Mouse (Mus musculus) 3134 (cell line): ENCODE measurements around the gene Hectd2.
A peak's percentile ranks its signal among the peaks of the same experiment; 100 is the strongest.

Source experiments
- DNase-seq: peaks from one replicate; pipeline ENCODE4 v3.0.0-alpha.2; 2011; ENCODE audit warnings: low spot score; ENCODE audit not compliant: insufficient read length; ENCODE audit errors: extremely low read depth

Hectd2 gene

GRCm38 (mm10) chr19:36641128-36641527, 86.7 kb downstream of the Hectd2 start:
- DNase-seq: no peak

DNA sequence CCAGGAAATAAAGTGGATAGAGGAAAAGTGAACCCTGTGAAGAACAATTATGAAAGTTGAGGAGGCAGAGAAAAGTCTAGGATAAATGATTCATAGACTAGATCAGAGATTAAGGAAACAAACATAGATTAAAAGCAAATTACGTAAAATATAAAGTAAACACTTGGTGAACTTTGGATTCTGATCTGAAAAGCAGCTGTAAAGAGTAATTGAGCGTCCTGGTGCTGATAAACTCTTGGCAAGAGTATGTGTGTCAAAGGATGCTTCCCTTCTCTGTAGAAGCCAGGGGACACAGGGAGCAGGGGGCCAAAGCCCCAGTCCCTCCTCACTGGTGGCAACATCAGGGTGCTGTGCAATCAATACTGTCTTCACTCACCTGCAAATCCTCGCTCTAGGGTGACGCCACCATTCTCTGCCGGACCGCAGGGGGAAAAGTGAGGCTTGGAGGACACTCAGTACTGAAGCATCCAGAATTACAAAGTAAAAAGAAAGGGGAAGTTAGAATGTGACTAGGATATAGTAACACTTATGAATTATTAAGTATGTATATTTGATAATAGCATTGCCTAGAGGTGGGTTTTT, 91.0 kb downstream of the Hectd2 start:
- DNase-seq: no peak

DNA sequence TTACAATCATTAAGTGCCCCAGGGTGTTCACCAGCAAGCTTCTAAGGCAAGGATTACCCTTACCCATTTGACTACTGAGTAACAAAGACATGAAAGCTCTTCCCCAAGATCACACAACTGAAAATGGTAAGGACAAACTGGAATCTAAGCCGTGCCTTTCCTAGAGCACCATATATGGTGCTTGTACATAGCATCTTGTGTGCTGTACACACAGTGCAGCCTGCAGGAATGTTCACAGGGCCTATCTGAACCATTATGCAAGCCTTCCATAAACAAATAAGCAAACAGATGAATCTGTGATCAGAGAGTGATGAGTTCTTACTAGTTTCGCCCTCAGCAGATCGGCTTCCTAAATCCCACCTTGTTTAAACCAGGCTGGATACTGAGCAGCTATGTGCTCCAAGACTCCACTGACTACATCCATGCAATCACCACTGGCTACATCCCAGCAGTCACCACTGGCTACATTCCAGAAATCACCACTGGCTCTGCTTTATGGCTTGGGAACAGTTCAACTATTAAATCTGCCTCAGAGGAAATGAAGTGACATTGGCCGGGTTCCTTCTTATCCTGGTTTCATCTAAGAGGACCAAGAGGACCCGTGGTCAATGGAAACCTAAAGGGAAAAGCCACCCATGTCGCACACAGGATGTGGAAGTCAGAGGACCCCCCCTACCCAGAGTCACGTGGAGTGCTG, 91.8 kb downstream of the Hectd2 start:
- peak; percentile 7 for DNase-seq

- no peak for DNase-seq
Observed at GRCm38 (mm10) chr19:36652686-36653085, 98.2 kb downstream of the Hectd2 start.

DNA sequence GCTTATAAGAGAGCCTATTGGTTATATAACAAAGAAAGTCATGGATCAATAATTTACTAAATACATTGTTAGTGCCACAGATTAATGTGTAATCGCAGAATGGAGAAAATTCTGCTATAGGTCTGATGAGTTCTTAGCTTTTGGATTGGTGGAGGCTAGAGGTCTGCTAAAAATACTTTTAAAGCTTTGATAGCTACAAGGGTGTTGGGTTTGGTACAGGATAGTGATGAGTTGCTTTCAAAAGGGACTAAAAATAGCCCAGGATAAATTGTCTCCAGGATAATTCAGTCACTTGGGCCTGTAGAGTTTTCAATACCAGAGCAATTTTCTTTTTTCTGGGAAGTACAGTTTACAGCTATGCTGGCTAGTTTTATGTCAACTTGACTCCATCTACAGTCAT, 108.3 kb downstream of the Hectd2 start:
- DNase-seq: no peak

DNA sequence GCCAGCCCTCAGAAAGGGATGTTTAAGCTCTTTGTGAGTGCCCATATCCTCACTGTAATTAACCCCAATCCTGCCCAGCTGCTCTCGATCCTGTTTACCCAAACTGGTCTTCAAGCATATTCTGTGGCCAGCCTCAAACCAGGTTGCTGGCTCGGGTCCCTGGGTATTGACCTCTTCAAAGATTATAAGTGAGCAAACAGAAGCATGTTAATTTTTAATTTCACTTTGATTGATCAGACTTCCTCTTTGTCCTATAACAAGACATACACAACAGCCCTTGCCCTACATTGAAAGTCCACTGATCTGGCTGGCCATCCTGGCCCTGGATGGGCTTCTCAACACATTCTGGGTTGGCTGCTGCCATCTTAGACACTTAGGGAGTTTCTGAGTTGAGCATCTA, 109.5 kb downstream of the Hectd2 start:
- no peak for DNase-seq

DNA sequence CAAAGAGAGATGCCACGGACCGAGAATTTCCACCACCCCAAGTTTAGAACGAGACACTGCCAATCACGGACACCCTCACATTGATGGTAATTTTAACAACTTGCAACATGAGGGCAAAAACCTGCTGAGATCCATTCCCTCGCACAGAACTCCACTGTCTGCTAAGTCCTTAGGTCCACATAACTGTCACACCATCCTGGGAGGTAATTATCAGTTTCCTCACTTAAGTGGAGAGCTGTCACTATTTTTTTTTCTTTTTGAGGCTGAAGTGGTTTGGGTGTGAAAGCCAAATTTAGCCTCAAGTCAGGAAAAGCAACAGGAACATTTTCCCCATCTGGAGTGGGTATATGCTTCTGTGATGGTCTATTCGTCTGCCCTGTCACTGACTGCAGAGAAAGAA, 110.0 kb downstream of the Hectd2 start:
- no peak for DNase-seq

GRCm38 (mm10) chr19:36665206-36665605, 110.8 kb downstream of the Hectd2 start:
- no peak for DNase-seq

- DNase-seq: no peak
Observed at GRCm38 (mm10) chr19:36665641-36666040, 111.2 kb downstream of the Hectd2 start.

DNA sequence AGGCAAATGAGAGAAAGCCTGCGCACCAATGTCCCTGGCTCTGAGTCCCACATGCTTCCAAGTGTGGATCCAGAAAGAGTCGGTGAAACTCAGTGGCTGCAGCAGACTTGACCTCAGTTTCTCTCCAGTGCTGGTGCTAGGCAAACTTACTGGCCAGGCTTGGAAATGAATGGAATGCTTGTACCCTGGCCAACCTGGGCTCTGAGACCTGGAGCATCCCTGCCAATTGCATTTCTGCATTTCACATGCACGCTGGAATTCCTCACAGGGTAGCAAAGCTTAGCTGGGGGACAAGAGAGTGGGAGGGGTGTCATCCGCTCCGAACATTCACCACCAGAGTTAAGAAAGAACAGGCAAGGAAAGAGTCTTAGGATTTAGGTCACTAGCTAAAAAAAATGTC, 112.0 kb downstream of the Hectd2 start:
- DNase-seq: no peak

DNA sequence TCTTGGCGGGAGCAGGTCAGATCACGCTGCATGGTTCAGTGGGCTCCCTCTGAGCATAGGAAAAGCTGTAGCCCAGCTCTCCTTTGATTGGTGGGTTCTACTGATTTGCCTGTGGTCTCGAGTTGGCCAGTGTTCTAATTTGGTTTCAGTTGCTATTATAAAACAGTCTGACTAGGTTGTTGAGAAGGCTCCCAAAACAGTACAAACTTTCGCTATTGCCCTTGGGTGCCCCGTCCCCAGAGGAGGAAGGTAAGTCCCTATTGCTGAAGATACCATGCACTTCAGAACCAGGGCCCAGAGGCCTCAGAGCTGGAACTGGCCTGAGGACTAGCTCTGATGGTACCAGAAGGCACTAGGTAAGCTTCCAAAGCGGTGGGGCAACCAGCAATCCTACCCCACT, 112.9 kb downstream of the Hectd2 start:
- DNase-seq: no peak

GRCm38 (mm10) chr19:36668098-36668497, 113.7 kb downstream of the Hectd2 start:
- DNase-seq: no peak

DNA sequence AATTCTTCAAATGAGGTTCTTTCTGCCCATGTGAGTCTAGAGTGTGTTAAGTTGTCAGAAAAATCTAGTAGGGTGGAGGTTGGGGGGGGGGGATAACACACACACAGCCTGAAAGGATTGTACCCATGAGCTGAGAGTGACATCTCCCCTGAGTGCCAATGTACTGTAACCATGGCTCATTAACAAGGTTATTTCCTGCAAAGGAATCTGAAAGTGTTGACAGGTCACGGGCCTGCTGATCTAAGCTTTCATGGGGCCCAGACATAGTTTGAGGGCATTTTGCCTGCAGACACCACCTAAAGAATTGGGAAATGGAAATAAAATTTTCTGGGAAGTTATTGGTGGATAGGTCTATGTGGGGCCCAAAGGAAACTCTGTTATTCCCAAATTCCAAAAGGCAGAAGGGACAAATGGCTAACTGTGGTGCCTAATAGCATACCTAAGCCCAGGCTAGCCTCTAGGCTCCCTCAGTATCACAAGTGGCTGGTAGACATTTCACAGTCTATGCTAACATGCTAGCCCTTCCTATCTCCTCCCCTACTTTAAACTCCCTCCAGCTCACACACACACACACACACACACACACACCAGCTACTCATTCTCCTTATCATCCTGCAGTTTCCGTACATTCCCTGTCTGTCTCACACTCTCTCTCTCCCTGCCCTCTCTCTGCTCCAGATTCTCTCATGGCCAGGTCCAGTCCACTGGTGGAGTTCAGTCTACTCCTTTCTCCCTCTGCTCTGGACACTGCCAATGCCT, 114.6 kb downstream of the Hectd2 start:
- no peak for DNase-seq

- DNase-seq: no peak
Observed at GRCm38 (mm10) chr19:36669720-36670451, 115.4 kb downstream of the Hectd2 start.
